Mouse (Mus musculus) WW6 (cell line): ENCODE results near the gene Mical1.

ENCODE experiments used
- DNase-seq: peaks from one replicate; pipeline ENCODE4 v3.0.0-alpha.2; 2013; ENCODE audit warnings: low read depth, low spot score

Gene Mical1

DNA sequence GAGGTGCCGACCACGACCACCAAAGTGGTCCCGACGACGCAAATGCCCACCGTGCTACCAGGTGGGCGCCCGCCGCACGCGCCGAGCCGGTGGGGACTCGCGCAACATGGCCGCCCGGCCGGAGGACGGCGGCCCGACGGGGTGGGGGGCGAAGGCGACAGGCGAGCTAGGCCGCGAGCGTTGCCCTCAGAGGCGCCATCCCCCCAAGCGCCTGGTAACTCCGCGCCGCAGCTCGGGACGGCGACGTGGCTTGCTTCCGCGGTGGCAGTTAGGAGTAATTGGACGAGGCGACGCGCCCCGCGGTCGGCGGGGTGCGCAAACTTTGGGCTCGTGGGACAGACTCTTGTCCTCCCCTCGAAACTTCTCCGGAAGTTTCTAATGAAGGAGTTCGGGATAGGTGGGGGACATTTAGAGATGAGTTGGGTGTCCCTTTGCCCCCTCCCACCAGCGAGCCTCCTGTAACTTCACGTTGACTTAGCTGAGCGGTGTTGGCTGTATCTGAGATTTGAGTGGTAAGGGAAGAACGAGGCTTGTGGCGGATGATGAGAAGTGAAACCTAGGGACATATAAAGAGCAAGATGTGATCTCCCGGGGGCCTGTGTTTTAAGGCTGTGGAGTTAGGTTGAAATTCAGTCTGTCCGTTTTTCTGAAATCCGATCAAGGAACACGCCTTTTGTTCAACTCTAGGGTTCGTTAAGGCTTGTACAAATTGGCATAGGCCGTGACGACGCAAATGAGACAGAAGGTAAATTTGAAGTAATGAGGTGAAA is 43.7 kb downstream of the Mical1 start:
- peak; percentile 13 for DNase-seq

DNA sequence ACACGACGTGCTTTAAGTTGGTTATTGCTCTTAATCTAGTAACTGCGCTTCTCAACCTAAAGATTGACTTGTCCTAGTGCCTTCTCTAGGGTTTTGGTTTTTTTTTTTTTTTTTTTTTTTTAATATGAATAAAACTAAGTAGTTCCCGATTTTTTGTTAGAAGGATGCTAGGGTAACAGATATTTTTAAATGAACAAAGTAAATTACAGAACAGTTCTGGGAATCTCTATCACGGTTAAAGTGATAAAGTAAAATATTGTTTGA is 44.2 kb downstream of the Mical1 start:
- DNase-seq: no peak

- DNase-seq: no peak
These were observed 47.3 kb downstream of the Mical1 start for GRCm38 (mm10) chr10:41523386-41523785.

DNA sequence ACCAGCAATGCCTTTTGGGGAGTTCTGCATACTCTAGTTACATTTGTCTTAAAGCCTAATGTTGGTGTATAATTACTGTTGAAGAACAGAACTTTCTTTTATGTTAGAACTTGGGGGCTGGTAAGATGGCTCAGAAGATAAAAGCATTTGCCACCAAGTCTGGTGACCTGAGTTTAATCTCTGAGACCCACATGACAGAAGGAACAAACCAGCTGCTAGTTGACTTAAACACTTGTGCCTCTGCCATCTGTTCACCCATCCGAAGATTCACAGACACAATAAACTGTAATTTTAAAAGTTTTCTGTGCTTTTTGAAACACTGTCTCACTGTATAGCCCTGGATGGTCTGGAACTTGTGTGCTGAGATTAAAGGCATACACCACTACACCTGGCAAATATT is 49.6 kb downstream of the Mical1 start:
- no peak for DNase-seq

DNA sequence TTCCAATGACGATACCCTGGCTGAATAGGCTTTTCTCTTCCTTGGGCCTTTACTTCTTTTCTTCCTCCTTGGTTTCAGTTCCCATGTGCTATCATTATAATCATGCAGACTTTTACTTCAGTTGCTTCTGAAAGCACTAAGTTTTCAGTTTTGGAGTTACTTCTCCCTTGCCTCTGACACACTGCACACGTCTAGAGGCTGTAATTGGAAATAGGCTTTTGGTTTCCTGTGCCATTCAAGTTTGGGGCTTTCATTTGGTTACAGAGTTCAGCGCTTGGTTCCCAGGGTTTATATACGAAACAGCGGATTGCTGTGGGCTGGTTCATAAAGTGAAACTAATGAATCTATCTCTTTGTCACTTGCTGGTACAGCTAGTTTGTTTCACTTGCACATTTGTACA is 53.9 kb downstream of the Mical1 start:
- DNase-seq: no peak

DNA sequence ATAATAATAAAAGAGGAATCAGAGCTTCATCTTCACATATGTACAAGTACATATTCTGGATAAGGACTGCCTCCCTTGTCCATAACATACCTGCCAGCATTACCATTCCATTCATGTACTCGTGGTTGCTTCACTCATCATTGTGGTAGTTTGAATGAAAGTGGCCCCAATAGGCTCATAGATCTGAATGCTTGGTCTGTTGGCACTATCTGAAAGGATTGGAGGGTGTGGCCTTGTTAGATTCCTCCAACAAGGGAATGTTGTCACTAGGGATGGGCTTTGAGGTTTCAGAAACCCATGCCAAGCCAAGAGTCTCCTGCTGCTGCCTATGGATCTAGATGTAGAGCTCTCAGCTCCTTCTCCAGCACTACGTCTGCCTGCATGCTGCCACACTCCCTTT is 59.9 kb downstream of the Mical1 start:
- DNase-seq: no peak
